Mouse (Mus musculus): Measurements from ENCODE around the gene Hist4h4. TPM values are rescaled to one million over a fixed set of nuclear protein-coding genes. Genes with fewer than 3 reads are reported as not detected.

Hist4h4 gene
- polyA plus RNA-seq, 1 experiment from 2014 or later = 0.84 TPM

- H3K4me3 ChIP-seq = no peak overlapping the region
- H3K27ac ChIP-seq (replicated peaks) = no peak overlapping the region
- H3K9ac ChIP-seq (replicated peaks) = no peak overlapping the region
- peaks cover 13% of the 10 kb centered on the region; the same call in 1 of the 2 replicates for H3K27me3 ChIP-seq
- ATAC-seq (ENCODE audit: low FRiP score, low read depth) = no peak
- no peaks in the 10 kb centered on the region for H3K9me3 ChIP-seq
- no peak overlapping the region for H3K4me2 ChIP-seq (replicated peaks)
- 81% methylated on average over 5 of the region's 5 CpGs for WGBS
- no peaks in the 10 kb centered on the region for H3K36me3 ChIP-seq
- H3K4me1 ChIP-seq = peaks cover 8% of the 10 kb centered on the region
Observed at GRCm38 (mm10) chr6:136831712-136832111, 27.5 kb upstream of the Hist4h4 start.

- H3K4me1 ChIP-seq = peaks cover 8% of the 10 kb centered on the region
- no peak for ATAC-seq (ENCODE audit: low FRiP score, low read depth)
Observed at GRCm38 (mm10) chr6:136828681-136829080, 24.5 kb upstream of the Hist4h4 start.

GRCm38 (mm10) chr6:136827881-136828561 lies 23.8 kb upstream of the Hist4h4 start, which contains the start of gene Wbp11:
TSS of gene Wbp11 (minus strand) at chr6:136828233.
- ATAC-seq (ENCODE audit: low FRiP score, low read depth) = peak; percentile 100
- under 1% methylated on average over 45 of the region's 45 CpGs for WGBS
- Histone ChIP-seq H3K4me2 (replicated peaks) (peak within 1 kb of the TSS; percentile 75), H3K9me3 (no peaks in the 10 kb centered on the region), H3K27me3 (0 out of 2 replicates have a peak, but pooled peaks cover 9% of the 10 kb centered on the region), H3K36me3 (peaks cover 20% of the 10 kb centered on the region), H3K27ac (replicated peaks) (peak within 1 kb of the TSS; percentile 70), H3K9ac (replicated peaks) (peak within 1 kb of the TSS; percentile 98), H3K4me3 (peak within 1 kb of the TSS; percentile 92), H3K4me1 (peaks cover 8% of the 10 kb centered on the region)

More at GRCm38 (mm10) chr6:136828681-136829080, 24.5 kb upstream of the Hist4h4 start:
- H3K9me3 ChIP-seq = no peaks in the 10 kb centered on the region
- H3K4me3 ChIP-seq = peak overlapping the region; percentile 92
- peak overlapping the region; percentile 54 for H3K4me2 ChIP-seq (replicated peaks)
- WGBS = 38% methylated on average over 4 of the region's 4 CpGs
- H3K36me3 ChIP-seq = peaks cover 18% of the 10 kb centered on the region
- H3K27ac ChIP-seq (replicated peaks) = peak overlapping the region; percentile 70
- 0 out of 2 replicates have a peak, but pooled peaks cover 9% of the 10 kb centered on the region for H3K27me3 ChIP-seq
- H3K9ac ChIP-seq (replicated peaks) = peak overlapping the region; percentile 39; the same call in 1 of the 2 replicates

DNA sequence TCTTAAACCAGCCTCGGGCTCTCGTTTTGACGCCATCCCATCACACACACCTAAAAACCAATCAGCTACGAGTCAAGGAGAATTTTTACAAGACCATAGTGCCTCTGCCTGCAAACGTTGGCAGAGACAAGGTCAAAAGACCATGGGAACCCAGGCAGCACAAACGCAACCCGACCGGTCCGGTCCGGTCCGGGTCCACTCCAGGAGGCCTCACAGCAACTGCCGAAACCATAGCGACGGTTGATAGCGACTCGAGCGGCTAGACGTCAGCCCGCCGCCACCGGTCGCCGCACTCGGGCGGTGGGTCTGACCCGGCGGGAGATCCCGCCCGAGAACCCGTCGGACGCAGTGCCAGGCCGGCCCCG lies 23.3 kb upstream of the Hist4h4 start, which contains the start of gene BC049715:
Gene BC049715, plus strand, starts transcription at position 111 of the 365 bp plus-strand sequence.
- Histone ChIP-seq H3K4me3 (peak within 1 kb of the TSS; percentile 92), H3K9ac (replicated peaks) (peak within 1 kb of the TSS; percentile 98), H3K36me3 (peaks cover 26% of the 10 kb centered on the region), H3K4me2 (replicated peaks) (peak within 1 kb of the TSS; percentile 75), H3K4me1 (peaks cover 8% of the 10 kb centered on the region), H3K27me3 (0 out of 2 replicates have a peak, but pooled peaks cover 9% of the 10 kb centered on the region), H3K27ac (replicated peaks) (peak within 1 kb of the TSS; percentile 70), H3K9me3 (no peaks in the 10 kb centered on the region)
- WGBS = under 1% methylated on average over 34 of the region's 34 CpGs
- no peak; the same call in 1 of the 2 replicates for ATAC-seq (ENCODE audit: low FRiP score, low read depth)

DNA sequence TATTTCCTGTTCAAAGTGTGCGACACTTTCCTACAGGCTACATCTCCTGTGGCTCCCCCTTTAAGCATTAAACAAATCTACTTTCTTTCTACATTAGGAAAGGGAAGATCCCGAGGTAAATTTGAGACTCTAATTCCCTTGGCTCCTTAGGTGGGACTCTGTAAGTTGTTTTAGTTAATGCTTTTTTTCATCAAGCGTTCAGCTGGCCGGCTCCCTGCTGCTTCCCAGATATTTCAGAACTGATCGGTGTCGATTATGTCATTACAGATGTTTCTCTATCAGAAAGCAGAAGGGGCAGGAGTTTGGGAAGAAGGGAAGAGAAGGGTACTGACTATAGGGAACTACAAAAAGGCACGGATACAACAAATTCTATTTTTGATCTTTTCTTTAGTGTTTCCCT lies 22.9 kb upstream of the Hist4h4 start:
- H3K4me1 ChIP-seq = peaks cover 8% of the 10 kb centered on the region
- peak overlapping the region; percentile 92 for H3K4me3 ChIP-seq
- H3K27me3 ChIP-seq = 0 out of 2 replicates have a peak, but pooled peaks cover 9% of the 10 kb centered on the region
- no peak overlapping the region for H3K27ac ChIP-seq (replicated peaks)
- peaks cover 29% of the 10 kb centered on the region for H3K36me3 ChIP-seq
- peak overlapping the region; percentile 75 for H3K4me2 ChIP-seq (replicated peaks)
- WGBS = 24% methylated on average over 7 of the region's 7 CpGs
- no peak for ATAC-seq (ENCODE audit: low FRiP score, low read depth)
- H3K9me3 ChIP-seq = no peaks in the 10 kb centered on the region
- H3K9ac ChIP-seq (replicated peaks) = peak overlapping the region; percentile 98

GRCm38 (mm10) chr6:136824987-136825386 lies 20.8 kb upstream of the Hist4h4 start:
- H3K9me3 ChIP-seq = no peaks in the 10 kb centered on the region
- H3K4me2 ChIP-seq (replicated peaks) = no peak overlapping the region
- no peak overlapping the region for H3K4me3 ChIP-seq
- H3K9ac ChIP-seq (replicated peaks) = no peak overlapping the region
- ATAC-seq (ENCODE audit: low FRiP score, low read depth) = no peak
- peaks cover 51% of the 10 kb centered on the region for H3K36me3 ChIP-seq
- WGBS = 94% methylated on average over 8 of the region's 8 CpGs
- H3K27ac ChIP-seq (replicated peaks) = no peak overlapping the region
- H3K4me1 ChIP-seq = peaks cover 8% of the 10 kb centered on the region
- H3K27me3 ChIP-seq = no peaks in the 10 kb centered on the region

DNA sequence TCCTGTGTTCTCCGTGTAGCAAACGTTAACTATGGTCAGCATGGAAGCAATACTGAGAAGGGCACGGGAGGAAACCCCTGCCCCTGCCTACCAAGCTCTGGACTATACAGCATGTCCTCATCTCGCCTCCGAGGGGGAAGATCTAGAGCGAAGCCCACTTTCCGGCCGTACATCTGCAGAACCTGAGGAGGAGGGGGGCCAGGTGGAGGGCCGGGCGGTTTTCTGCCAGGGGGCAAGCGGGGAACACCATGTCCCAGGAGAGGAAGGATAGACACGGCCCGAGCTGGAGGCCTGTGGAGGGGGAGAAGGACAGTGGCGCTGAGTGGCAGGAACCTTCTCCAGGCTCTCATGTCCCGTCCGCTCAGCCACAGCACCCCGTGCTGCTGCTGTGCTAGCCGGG lies 16.9 kb upstream of the Hist4h4 start:
- ATAC-seq (ENCODE audit: low FRiP score, low read depth) = no peak
- WGBS = 96% methylated on average over 18 of the region's 18 CpGs
- Histone ChIP-seq H3K4me1 (no peaks in the 10 kb centered on the region), H3K36me3 (peaks cover 88% of the 10 kb centered on the region), H3K27me3 (no peaks in the 10 kb centered on the region), H3K9ac (replicated peaks) (no peak overlapping the region), H3K9me3 (no peaks in the 10 kb centered on the region), H3K4me2 (replicated peaks) (no peak overlapping the region), H3K4me3 (no peak overlapping the region), H3K27ac (replicated peaks) (no peak overlapping the region)

DNA sequence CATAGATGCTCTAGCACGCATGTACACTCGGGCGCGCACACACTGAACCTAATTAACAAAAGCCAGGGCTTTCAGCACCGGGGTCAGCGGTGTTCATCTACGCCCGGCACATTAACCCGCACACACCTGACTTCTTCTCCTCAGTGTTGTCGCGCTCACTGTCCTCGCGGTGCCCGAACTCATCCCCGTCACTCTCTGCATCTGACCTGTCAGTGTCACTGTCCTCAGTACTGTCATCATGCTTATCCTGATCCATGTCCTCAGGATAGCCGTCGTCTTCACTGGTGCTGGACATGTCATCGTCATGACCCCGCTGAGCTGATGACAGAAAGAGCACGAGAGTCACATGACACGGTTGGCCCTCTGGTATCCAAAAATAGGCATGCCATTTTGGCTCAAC lies 16.2 kb upstream of the Hist4h4 start:
- Histone ChIP-seq H3K9ac (replicated peaks) (no peak overlapping the region), H3K27me3 (no peaks in the 10 kb centered on the region), H3K4me3 (no peak overlapping the region), H3K4me1 (no peaks in the 10 kb centered on the region), H3K36me3 (peaks cover 91% of the 10 kb centered on the region), H3K27ac (replicated peaks) (no peak overlapping the region), H3K9me3 (no peaks in the 10 kb centered on the region), H3K4me2 (replicated peaks) (no peak overlapping the region)
- 96% methylated on average over 21 of the region's 21 CpGs for WGBS
- no peak for ATAC-seq (ENCODE audit: low FRiP score, low read depth)

DNA sequence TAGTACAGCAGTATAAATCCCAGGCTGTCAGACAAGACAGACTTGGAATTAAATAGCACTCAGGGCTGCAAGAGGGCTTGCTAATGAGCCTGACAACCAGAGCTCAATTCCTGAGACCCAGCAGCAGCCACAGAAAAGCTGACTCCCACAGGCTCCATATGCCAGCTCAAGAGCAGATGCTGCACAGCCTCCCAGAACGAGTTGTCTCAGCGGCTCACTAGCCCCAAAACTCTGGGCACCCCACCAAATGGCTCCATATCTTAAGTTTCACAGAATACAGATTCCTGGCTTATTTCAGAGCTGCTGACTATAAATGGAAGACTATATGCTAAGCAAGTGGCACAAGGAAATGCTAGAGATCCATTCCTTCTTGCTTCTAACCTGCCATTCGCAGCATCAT lies 13.3 kb upstream of the Hist4h4 start:
- Histone ChIP-seq H3K27ac (replicated peaks) (no peak overlapping the region), H3K4me1 (no peaks in the 10 kb centered on the region), H3K4me2 (replicated peaks) (no peak overlapping the region), H3K36me3 (peaks cover 93% of the 10 kb centered on the region), H3K9me3 (no peaks in the 10 kb centered on the region), H3K9ac (replicated peaks) (no peak overlapping the region), H3K27me3 (no peaks in the 10 kb centered on the region), H3K4me3 (no peak overlapping the region)
- WGBS = 95% methylated on average over 3 of the region's 3 CpGs
- ATAC-seq (ENCODE audit: low FRiP score, low read depth) = no peak

DNA sequence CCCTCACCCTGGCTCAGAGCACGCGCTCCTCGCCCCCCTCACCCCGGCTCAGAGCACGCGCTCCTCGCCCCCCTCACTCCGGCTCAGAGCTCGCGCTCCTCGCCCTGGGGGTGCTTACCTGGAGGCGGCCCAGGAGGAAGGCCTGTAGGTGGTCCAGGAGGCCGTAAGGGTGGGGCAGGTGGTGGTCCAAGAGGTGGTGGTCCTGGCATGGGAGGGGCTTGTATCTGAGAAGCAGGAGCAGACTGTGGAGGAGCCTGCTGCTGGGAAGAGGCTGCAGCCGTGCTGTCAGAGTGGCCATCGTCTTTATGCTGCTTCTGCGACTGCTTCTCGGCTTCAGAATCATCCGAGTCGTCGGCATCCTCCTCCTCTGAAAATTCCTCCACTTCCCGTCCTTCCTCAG lies 12.6 kb upstream of the Hist4h4 start:
- no peaks in the 10 kb centered on the region for H3K27me3 ChIP-seq

DNA sequence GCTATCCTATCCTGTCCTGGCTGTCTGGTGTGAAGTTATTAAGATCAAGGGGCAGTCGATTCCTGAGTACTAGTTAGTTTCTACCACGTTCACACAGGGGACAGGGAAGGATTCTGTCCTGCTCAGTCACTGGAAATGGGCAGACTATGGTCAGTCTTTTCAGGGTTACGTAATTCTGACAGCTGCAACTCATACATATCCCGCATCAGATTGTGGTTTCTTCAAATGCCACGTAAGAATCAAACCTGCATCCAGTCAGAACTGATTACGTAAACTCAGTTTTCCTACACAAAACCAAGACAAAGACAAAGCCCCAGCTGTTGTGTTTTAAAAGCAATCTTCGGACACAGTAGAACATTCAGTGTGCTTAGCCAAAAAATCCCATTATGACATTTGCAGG lies 11.2 kb upstream of the Hist4h4 start:
- Histone ChIP-seq H3K4me2 (replicated peaks) (no peak overlapping the region), H3K27ac (replicated peaks) (no peak overlapping the region), H3K9ac (replicated peaks) (no peak overlapping the region), H3K27me3 (no peaks in the 10 kb centered on the region), H3K36me3 (peaks cover 79% of the 10 kb centered on the region), H3K4me1 (no peaks in the 10 kb centered on the region), H3K9me3 (no peaks in the 10 kb centered on the region), H3K4me3 (no peak overlapping the region)
- no peak for ATAC-seq (ENCODE audit: low FRiP score, low read depth)
- WGBS = 96% methylated on average over 7 of the region's 7 CpGs

More for the DNA sequence above, 12.6 kb upstream of the Hist4h4 start:
- Histone ChIP-seq H3K27ac (replicated peaks) (no peak overlapping the region), H3K4me2 (replicated peaks) (no peak overlapping the region), H3K36me3 (peaks cover 93% of the 10 kb centered on the region), H3K4me1 (no peaks in the 10 kb centered on the region), H3K9me3 (no peaks in the 10 kb centered on the region), H3K4me3 (no peak overlapping the region), H3K9ac (replicated peaks) (no peak overlapping the region)
- ATAC-seq (ENCODE audit: low FRiP score, low read depth) = no peak
- 93% methylated on average over 20 of the region's 21 CpGs for WGBS

DNA sequence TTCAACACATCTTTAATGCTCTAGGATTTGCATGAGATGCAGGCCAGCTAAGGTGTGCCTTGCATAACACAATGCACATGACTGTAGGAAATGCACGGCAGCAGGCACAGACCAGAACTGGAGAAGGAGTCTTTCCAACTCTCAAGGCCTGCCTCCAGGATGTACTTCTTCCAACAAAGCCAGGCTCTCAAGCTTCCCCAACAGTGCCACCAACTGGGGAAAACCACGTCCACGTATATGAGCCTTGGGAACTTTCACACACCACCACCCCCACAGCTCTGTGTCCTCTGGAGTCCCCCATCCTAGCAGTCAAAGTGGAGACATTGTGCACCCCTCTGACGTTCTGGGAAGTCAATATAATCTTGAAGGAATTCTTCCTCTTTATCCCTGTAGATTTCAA lies 8.9 kb upstream of the Hist4h4 start:
- Histone ChIP-seq H3K4me1 (peaks cover 11% of the 10 kb centered on the region), H3K4me3 (no peak overlapping the region), H3K36me3 (peaks cover 58% of the 10 kb centered on the region), H3K9ac (replicated peaks) (no peak overlapping the region), H3K9me3 (no peaks in the 10 kb centered on the region), H3K27ac (replicated peaks) (no peak overlapping the region), H3K4me2 (replicated peaks) (no peak overlapping the region), H3K27me3 (no peaks in the 10 kb centered on the region)
- 52% methylated on average over 4 of the region's 4 CpGs for WGBS
- no peak for ATAC-seq (ENCODE audit: low FRiP score, low read depth)
